Mouse (Mus musculus): ENCODE measurements around the gene Lrrc38.

DNA sequence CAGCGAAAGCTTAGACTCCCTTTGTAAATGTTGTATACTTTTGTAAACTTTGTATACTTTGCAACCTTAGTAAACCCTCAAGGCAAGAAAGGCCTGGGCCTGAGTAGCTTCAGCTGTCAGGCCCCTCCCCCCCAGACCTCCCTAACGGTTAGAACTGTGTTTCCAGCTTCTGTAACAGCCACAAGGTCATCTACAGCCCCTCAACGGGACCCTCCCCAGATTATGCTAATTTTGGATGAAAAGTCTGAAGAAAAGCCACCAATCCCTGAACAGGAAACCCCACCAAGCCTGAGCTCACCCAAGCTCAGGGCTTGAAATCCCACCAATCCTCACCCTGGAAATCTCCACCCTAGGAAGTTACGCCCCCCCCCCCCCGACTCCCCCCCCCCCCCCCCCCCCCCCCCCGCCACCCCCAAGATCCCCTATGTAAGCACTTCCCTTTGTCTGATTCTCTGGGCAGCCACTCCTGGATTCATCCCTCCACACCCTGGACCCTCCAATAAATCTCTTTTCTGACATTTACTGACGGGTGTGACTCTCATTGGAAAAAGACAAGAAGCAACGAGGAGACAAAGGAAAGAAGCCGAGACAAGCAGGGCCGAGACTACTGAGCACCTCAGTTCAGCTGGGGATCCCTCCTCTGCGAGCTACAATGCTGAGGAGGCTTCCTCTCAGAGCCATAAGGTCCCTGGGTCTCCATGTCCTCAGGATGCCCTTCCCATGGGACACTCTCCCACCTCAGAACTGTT lies 25.2 kb upstream of the Lrrc38 start:
- TF ChIP-seq ZMIZ1 (IDR thresholded peaks at IDR 0.05; ENCODE audit: low read depth, low read length): no peak
- TF ChIP-seq TCF12 (IDR thresholded peaks at IDR 0.05; ENCODE audit: low read depth, low read length): no peak
- TF ChIP-seq KAT2A (IDR thresholded peaks at IDR 0.05; ENCODE audit: insufficient replicate concordance, low read length): no peak
- no peak for TF ChIP-seq MEF2A (IDR thresholded peaks at IDR 0.05; ENCODE audit: borderline replicate concordance, low read depth, low read length)
- TF ChIP-seq ZKSCAN1 (IDR thresholded peaks at IDR 0.05; ENCODE audit: borderline replicate concordance, low read depth, low read length): no peak
- TF ChIP-seq TBP (conservative IDR thresholded peaks at IDR 0.05; ENCODE audit: low read depth, low read length): no peak
- TF ChIP-seq POLR2AphosphoS2 (IDR thresholded peaks at IDR 0.05; ENCODE audit: low read depth, low read length): no peak
- TF ChIP-seq CTCF (conservative IDR thresholded peaks at IDR 0.05 in 1 of 2, IDR thresholded peaks at IDR 0.05 in 1 of 2; ENCODE audit: low read depth in 2 of 2, low read length in 2 of 2): no peak
- TF ChIP-seq NRF1 (IDR thresholded peaks at IDR 0.05; ENCODE audit: low read depth, low read length): no peak
- no peak for TF ChIP-seq RCOR1 (conservative IDR thresholded peaks at IDR 0.05; ENCODE audit: low read depth, low read length)
- no peak for TF ChIP-seq GABPA (IDR thresholded peaks at IDR 0.05; ENCODE audit: insufficient replicate concordance, low read depth, low read length)
- TF ChIP-seq EP300 (IDR thresholded peaks at IDR 0.05; ENCODE audit: low read length): no peak
- no peak for TF ChIP-seq POLR2A (IDR thresholded peaks at IDR 0.05; ENCODE audit: low read depth, low read length)
